ENCODE assay signal across 8 mouse cellular contexts in the genomic region with DNA sequence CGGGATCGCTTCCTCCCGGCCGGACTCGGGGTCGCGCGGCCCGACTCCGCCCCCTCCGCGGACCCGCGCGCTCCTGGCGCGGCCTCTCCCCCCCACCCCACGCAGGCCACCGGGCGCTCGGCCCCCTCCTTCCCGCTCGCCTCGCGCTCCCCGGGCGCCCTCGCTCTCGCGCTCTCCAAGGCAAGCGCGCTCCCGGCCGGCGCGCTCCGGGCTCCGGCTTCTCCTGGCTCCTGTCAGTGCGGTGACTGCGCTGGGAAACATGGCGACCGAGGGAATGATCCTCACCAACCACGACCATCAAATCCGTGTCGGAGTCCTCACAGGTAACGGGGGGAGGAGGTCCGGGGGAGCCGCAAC. TPM values are rescaled to one million over a fixed set of nuclear protein-coding genes. Genes with fewer than 3 reads are reported as not detected.
A peak's percentile ranks its signal among the peaks of the same experiment; 100 is the strongest.
DNase-seq lines count a peak whose midpoint lies in the region; ATAC-seq and TF ChIP-seq lines count a peak whose summit lies in the region.

No protein-coding gene starts in this region.

- no peak for TF ChIP-seq CTCF in kidney, adult 2 months (conservative IDR thresholded peaks at IDR 0.05; ENCODE audit: insufficient read depth, insufficient read length, low read depth, low read length)

- H3K9ac ChIP-seq in limb, embryonic 12.5 days (replicated peaks): peak overlapping the region; percentile 71
- peak overlapping the region; percentile 81 for H3K9ac ChIP-seq in midbrain, embryonic 12.5 days (replicated peaks)
- H3K9ac ChIP-seq in stomach, embryonic 15.5 days: peak overlapping the region; percentile 88

- DNase-seq in 3T3-L1 (ENCODE audit: low read depth, low spot score): peak; percentile 76
- DNase-seq in WW6 (ENCODE audit: low read depth, low spot score): peak; percentile 61
- DNase-seq in embryo, embryonic 11.5 days (ENCODE audit: low read depth, low spot score): peak; percentile 85
- DNase-seq in heart, adult 11 months: peak; percentile 99
- DNase-seq in kidney, adult 2 months: peak; percentile 90

- no peaks in the 10 kb centered on the region for H3K36me3 ChIP-seq in kidney, adult 2 months (ENCODE audit: control insufficient read depth, insufficient read depth, low read length)
- H3K36me3 ChIP-seq in limb, embryonic 12.5 days: no peaks in the 10 kb centered on the region
- H3K36me3 ChIP-seq in midbrain, embryonic 12.5 days: no peaks in the 10 kb centered on the region
- H3K36me3 ChIP-seq in stomach, embryonic 15.5 days: no peaks in the 10 kb centered on the region

- no peak for TF ChIP-seq POLR2A in kidney, adult 2 months (IDR thresholded peaks at IDR 0.05; ENCODE audit: low read depth, low read length)

- H3K4me2 ChIP-seq in limb, embryonic 12.5 days: peak overlapping the region; percentile 93
- H3K4me2 ChIP-seq in midbrain, embryonic 12.5 days (replicated peaks): peak overlapping the region; percentile 70
- peak overlapping the region; percentile 73 for H3K4me2 ChIP-seq in stomach, embryonic 15.5 days

- H3K9me3 ChIP-seq in limb, embryonic 12.5 days: no peaks in the 10 kb centered on the region
- no peaks in the 10 kb centered on the region for H3K9me3 ChIP-seq in midbrain, embryonic 12.5 days
- no peaks in the 10 kb centered on the region for H3K9me3 ChIP-seq in stomach, embryonic 15.5 days

- H3K4me1 ChIP-seq in kidney, adult 2 months (ENCODE audit: control insufficient read depth, insufficient read depth, low read length): peaks cover 3% of the 10 kb centered on the region; the same call in 1 of the 2 replicates
- H3K4me1 ChIP-seq in limb, embryonic 12.5 days (replicated peaks): 0 out of 2 replicates have a peak, but pooled peaks cover 7% of the 10 kb centered on the region
- peaks cover 4% of the 10 kb centered on the region for H3K4me1 ChIP-seq in midbrain, embryonic 12.5 days
- H3K4me1 ChIP-seq in stomach, embryonic 15.5 days: no peaks in the 10 kb centered on the region

- ATAC-seq in limb, embryonic 12.5 days (ENCODE audit: insufficient number of reproducible peaks, insufficient read depth, low FRiP score, low TSS enrichment, low read depth): no peak; the same call in none of the 2 replicates
- ATAC-seq in midbrain, embryonic 12.5 days (ENCODE audit: low FRiP score, low read depth): peak; percentile 88
- peak; percentile 88 for ATAC-seq in stomach, embryonic 15.5 days (ENCODE audit: insufficient read depth, low FRiP score, low read depth)

- 1% methylated on average over 48 of the region's 48 CpGs for WGBS in kidney, adult 2 months
- 0% methylated on average over 33 of the region's 48 CpGs for WGBS in limb, embryonic 12.5 days
- WGBS in midbrain, embryonic 12.5 days: under 1% methylated on average over 41 of the region's 48 CpGs
- WGBS in stomach, embryonic 15.5 days: under 1% methylated on average over 34 of the region's 48 CpGs

- no peaks in the 10 kb centered on the region for H3K27me3 ChIP-seq in kidney, adult 2 months (replicated peaks; ENCODE audit: control insufficient read depth, insufficient read depth, low read length)
- H3K27me3 ChIP-seq in limb, embryonic 12.5 days: no peaks in the 10 kb centered on the region
- no peaks in the 10 kb centered on the region for H3K27me3 ChIP-seq in midbrain, embryonic 12.5 days
- H3K27me3 ChIP-seq in stomach, embryonic 15.5 days (replicated peaks): no peaks in the 10 kb centered on the region

- peak overlapping the region; percentile 93 for H3K4me3 ChIP-seq in kidney, adult 2 months (ENCODE audit: insufficient read depth, low read depth, low read length)
- peak overlapping the region; percentile 91 for H3K4me3 ChIP-seq in limb, embryonic 12.5 days (replicated peaks)
- peak overlapping the region; percentile 78 for H3K4me3 ChIP-seq in midbrain, embryonic 12.5 days
- peak overlapping the region; percentile 95 for H3K4me3 ChIP-seq in stomach, embryonic 15.5 days (replicated peaks)

- peak overlapping the region; percentile 95 for H3K27ac ChIP-seq in kidney, adult 2 months (ENCODE audit: insufficient read depth, low read depth, low read length)
- H3K27ac ChIP-seq in limb, embryonic 12.5 days: peak overlapping the region; percentile 97
- peak overlapping the region; percentile 98 for H3K27ac ChIP-seq in midbrain, embryonic 12.5 days (replicated peaks)
- peak overlapping the region; percentile 99 for H3K27ac ChIP-seq in stomach, embryonic 15.5 days

RNA-seq across cellular contexts. Expression of a gene that starts 0.3 kb away (rescaled TPM):
- polyA plus RNA-seq in kidney, adult 2 months (2012; rRNA removed): 30.0 and 33.6 TPM in 2 replicates
- 12.0 and 13.3 TPM in 2 replicates for polyA plus RNA-seq in limb, embryonic 12.5 days (2016; fragmentation: Nextera tagmentation; extraction: Ambion mirVana)
- polyA plus RNA-seq in midbrain, embryonic 12.5 days (2016; fragmentation: Nextera tagmentation; extraction: Ambion mirVana): 20.9 and 23.5 TPM in 2 replicates
- polyA plus RNA-seq in stomach, embryonic 15.5 days (2015; fragmentation: Nextera tagmentation; extraction: Ambion mirVana): 15.2 and 19.2 TPM in 2 replicates

RNA-seq across cellular contexts. Expression of a gene that starts 32.5 kb away (rescaled TPM):
- not detected in 2 replicates for polyA plus RNA-seq in kidney, adult 2 months (2012; rRNA removed)
- not detected in 2 replicates for polyA plus RNA-seq in limb, embryonic 12.5 days (2016; fragmentation: Nextera tagmentation; extraction: Ambion mirVana)
- not detected in 2 replicates for polyA plus RNA-seq in midbrain, embryonic 12.5 days (2016; fragmentation: Nextera tagmentation; extraction: Ambion mirVana)
- not detected in 2 replicates for polyA plus RNA-seq in stomach, embryonic 15.5 days (2015; fragmentation: Nextera tagmentation; extraction: Ambion mirVana)
